Mouse (Mus musculus) CH12.LX (cell line): ENCODE measurements around the gene Gpx7.

Experiments
- MAFK ChIP-seq: IDR thresholded peaks from 2 replicates; pipeline ENCODE4 v1.6.1; 2011; ENCODE audit warnings: low read length, improper control_type of control experiment; ENCODE audit not compliant: insufficient replicate concordance
- TBP ChIP-seq: conservative IDR thresholded peaks from 2 replicates; pipeline ENCODE4 v1.6.1; 2011; ENCODE audit warnings: low read depth, low read length, improper control_type of control experiment
- UBTF ChIP-seq: IDR thresholded peaks from 2 replicates; pipeline ENCODE4 v1.6.1; 2012; ENCODE audit warnings: low read depth, mild to moderate bottlenecking, inconsistent platforms, low read length, improper control_type of control experiment, moderate library complexity
- ZC3H11A ChIP-seq: IDR thresholded peaks from 2 replicates; pipeline ENCODE4 v1.6.1; 2012; ENCODE audit warnings: low read depth, mild to moderate bottlenecking, inconsistent platforms, low read length, improper control_type of control experiment

GRCm38 (mm10) chr4:108406138-108406860 is 462 bp downstream of the Gpx7 start:
- TF ChIP-seq TBP: no peak
- TF ChIP-seq UBTF: no peak
- no peak for TF ChIP-seq ZC3H11A
- TF ChIP-seq MAFK: no peak
